Mouse (Mus musculus) intestine, embryonic 15.5 days (tissue): Measurements from ENCODE around the gene Eefsec. TPM values are rescaled to one million over a fixed set of nuclear protein-coding genes. Genes with fewer than 3 reads are reported as not detected.

ENCODE experiments used
- ATAC-seq: fragments of 200-750 bp; cut with Nextera tagmentation; 2 replicates; pipeline ENCODE4 v1.8.0; 2017; ENCODE audit warnings: moderate TSS enrichment, moderate library complexity
- H3K27ac ChIP-seq: fragments of 300-500 bp; sonication (generic); 2 replicates; pipeline ENCODE4 v1.5.1; 2015; ENCODE audit warnings: mild to moderate bottlenecking, inconsistent platforms
- H3K27me3 ChIP-seq: fragments of 300-500 bp; sonication (generic); replicated peaks from 2 replicates; pipeline ENCODE4 v1.6.1; 2015; ENCODE audit warnings: inconsistent platforms
- H3K36me3 ChIP-seq: fragments of 300-500 bp; sonication (generic); 2 replicates; pipeline ENCODE4 v1.6.1; 2015; ENCODE audit warnings: inconsistent platforms
- H3K4me1 ChIP-seq: fragments of 300-500 bp; sonication (generic); replicated peaks from 2 replicates; pipeline ENCODE4 v1.6.1; 2015; ENCODE audit warnings: inconsistent platforms
- H3K4me2 ChIP-seq: fragments of 300-500 bp; sonication (generic); replicated peaks from 2 replicates; pipeline ENCODE4 v1.6.1; 2015; ENCODE audit warnings: mild to moderate bottlenecking, inconsistent platforms
- H3K4me3 ChIP-seq: fragments of 300-500 bp; sonication (generic); replicated peaks from 2 replicates; pipeline ENCODE4 v1.5.1; 2015; ENCODE audit warnings: inconsistent platforms
- H3K9ac ChIP-seq: fragments of 300-500 bp; sonication (generic); 2 replicates; pipeline ENCODE4 v1.6.1; 2015; ENCODE audit warnings: inconsistent platforms
- H3K9me3 ChIP-seq: fragments of 300-500 bp; sonication (generic); 2 replicates; pipeline ENCODE4 v1.6.1; 2016; ENCODE audit warnings: inconsistent platforms
- WGBS: fragments of 180-500 bp; shearing (Covaris S2); methylation state at CpG from one replicate; pipeline ENCODE4 v1.1.7; 2015; 5-methylcytosine and 5-hydroxymethylcytosine counted together
- polyA plus RNA-seq: library from polyadenylated mRNA; unstranded; fragments of >200 nt; fragmentation: Nextera tagmentation; extraction: Ambion mirVana; gene quantifications from 2 replicates; pipeline ENCODE4 v1.2.1, GENCODE M21; 2015

Eefsec gene
- polyA plus RNA-seq, 1 experiment from 2014 or later: 40.1 TPM

DNA sequence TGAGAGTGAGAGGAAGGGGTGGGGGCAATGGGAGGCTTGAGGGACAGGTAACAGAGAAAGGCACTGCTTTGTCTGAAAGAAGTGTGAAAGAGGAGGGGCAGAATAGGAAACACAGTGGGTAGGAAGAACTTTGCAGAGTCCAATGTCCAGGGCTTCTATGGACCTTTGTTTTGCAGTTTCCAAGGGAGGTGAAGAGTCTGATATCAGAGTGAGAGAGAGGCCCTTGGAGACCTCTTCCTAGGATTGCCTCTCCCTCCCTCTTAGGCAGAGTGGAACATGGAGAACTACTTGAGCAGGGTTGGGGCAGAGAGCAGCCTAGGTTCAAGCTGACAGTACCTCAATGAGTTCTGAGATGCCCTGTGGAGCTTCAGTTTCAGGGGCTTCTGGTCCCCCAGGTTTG lies 88.1 kb downstream of the Eefsec start:
- Histone ChIP-seq H3K9ac (no peak overlapping the region), H3K4me1 (no peaks in the 10 kb centered on the region), H3K4me2 (no peak overlapping the region), H3K36me3 (no peaks in the 10 kb centered on the region), H3K9me3 (no peaks in the 10 kb centered on the region), H3K4me3 (no peak overlapping the region), H3K27me3 (no peaks in the 10 kb centered on the region), H3K27ac (no peak overlapping the region)
- peak; percentile 79 for ATAC-seq

DNA sequence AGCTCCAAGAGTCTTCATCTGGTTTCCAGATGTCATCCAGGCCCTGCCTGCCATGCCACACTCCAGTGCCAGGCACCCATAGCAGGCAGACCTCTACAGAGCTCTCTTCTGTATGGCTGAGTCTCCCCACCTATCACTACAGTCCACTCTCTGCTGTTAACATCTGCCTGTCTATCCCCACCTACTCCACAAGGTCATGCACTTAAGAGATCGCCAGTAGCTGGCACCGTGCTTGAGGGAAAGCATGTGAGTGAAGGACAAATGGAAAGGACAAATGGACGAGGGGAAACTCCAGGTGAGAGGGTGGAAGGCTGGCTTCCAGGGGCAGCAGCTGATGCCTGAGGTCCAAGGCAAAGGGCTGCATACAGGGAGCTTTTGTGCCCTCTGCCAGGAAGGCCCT lies 90.5 kb downstream of the Eefsec start:
- Histone ChIP-seq H3K4me2 (no peak overlapping the region), H3K27me3 (no peaks in the 10 kb centered on the region), H3K27ac (no peak overlapping the region), H3K4me3 (no peak overlapping the region), H3K4me1 (no peaks in the 10 kb centered on the region), H3K36me3 (no peaks in the 10 kb centered on the region), H3K9ac (no peak overlapping the region), H3K9me3 (no peaks in the 10 kb centered on the region)
- no peak for ATAC-seq
- WGBS: 78% methylated on average over 3 of the region's 3 CpGs

DNA sequence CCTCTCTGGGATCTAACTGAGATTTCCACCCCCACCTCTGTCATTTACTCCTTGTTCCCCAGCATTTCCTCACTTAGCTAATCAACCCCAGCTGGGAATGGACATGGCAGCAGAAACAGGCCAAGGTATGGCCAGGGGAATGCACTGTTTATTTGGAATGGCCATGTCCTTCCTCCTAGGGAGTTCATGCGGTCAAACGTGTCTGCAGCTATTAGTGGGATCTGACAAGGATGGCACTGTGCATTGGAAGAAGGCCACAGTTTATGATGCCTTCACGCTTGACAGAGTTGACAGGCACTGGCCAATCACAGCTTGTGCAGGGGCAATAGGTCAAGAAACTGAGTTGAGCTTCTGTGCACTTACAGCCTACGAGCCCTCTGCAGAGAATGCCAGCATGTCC lies 93.8 kb downstream of the Eefsec start:
- Histone ChIP-seq H3K9me3 (no peaks in the 10 kb centered on the region), H3K9ac (no peak overlapping the region), H3K4me2 (no peak overlapping the region), H3K36me3 (no peaks in the 10 kb centered on the region), H3K27ac (no peak overlapping the region), H3K27me3 (no peaks in the 10 kb centered on the region), H3K4me1 (no peaks in the 10 kb centered on the region), H3K4me3 (no peak overlapping the region)
- WGBS: 50% methylated on average over 4 of the region's 4 CpGs
- no peak for ATAC-seq

DNA sequence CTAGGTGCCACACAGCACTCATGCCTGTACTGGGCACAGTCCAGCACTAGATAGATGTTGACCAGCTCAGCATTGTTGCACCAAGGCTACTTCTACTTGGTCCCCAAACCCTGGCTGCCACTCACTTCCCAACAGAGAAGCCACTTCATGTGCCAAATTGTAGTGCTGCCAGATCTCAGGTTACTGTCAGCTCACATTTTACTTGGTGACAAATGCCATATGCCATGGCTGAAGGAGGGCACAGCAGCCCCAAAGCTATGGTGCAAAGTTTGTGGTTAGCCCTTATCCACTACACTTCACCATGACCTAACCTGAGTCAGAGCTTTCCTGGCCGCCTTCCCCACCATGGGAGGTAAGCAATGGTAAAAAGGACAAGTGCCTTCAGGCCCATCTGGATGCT lies 99.6 kb downstream of the Eefsec start:
- H3K9ac ChIP-seq: no peak overlapping the region
- no peaks in the 10 kb centered on the region for H3K27me3 ChIP-seq
- no peak overlapping the region for H3K4me3 ChIP-seq
- WGBS: 76% methylated on average over 1 of the region's 1 CpGs
- no peak for ATAC-seq
- no peaks in the 10 kb centered on the region for H3K36me3 ChIP-seq
- H3K4me1 ChIP-seq: peaks cover 16% of the 10 kb centered on the region; the same call in 1 of the 2 replicates
- no peak overlapping the region for H3K4me2 ChIP-seq
- no peaks in the 10 kb centered on the region for H3K9me3 ChIP-seq
- H3K27ac ChIP-seq: no peak overlapping the region

DNA sequence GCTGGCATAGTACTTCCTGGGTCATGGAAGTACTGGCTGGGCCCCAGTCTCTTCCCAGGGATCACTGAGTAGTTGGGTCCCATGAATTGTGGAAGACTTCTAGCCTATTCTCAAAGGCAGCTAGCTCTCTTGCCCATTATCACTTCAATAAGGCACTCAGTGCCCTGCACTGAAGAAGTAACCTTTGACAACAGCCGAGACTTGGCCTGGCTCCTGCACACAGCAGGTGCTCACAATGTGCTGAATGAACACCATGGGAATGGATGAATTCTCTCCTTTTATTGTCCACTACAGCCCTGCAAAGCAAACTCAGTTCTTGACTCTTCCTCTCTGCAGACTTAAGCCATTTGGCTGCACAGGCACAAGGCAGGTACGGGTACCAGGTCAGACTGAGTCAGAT lies 101.0 kb downstream of the Eefsec start:
- Histone ChIP-seq H3K4me1 (peaks cover 16% of the 10 kb centered on the region; the same call in 1 of the 2 replicates), H3K27ac (no peak overlapping the region), H3K36me3 (no peaks in the 10 kb centered on the region), H3K9me3 (no peaks in the 10 kb centered on the region), H3K4me3 (no peak overlapping the region), H3K9ac (no peak overlapping the region), H3K4me2 (no peak overlapping the region), H3K27me3 (no peaks in the 10 kb centered on the region)
- ATAC-seq: no peak
- WGBS: 86% methylated on average over 2 of the region's 2 CpGs

DNA sequence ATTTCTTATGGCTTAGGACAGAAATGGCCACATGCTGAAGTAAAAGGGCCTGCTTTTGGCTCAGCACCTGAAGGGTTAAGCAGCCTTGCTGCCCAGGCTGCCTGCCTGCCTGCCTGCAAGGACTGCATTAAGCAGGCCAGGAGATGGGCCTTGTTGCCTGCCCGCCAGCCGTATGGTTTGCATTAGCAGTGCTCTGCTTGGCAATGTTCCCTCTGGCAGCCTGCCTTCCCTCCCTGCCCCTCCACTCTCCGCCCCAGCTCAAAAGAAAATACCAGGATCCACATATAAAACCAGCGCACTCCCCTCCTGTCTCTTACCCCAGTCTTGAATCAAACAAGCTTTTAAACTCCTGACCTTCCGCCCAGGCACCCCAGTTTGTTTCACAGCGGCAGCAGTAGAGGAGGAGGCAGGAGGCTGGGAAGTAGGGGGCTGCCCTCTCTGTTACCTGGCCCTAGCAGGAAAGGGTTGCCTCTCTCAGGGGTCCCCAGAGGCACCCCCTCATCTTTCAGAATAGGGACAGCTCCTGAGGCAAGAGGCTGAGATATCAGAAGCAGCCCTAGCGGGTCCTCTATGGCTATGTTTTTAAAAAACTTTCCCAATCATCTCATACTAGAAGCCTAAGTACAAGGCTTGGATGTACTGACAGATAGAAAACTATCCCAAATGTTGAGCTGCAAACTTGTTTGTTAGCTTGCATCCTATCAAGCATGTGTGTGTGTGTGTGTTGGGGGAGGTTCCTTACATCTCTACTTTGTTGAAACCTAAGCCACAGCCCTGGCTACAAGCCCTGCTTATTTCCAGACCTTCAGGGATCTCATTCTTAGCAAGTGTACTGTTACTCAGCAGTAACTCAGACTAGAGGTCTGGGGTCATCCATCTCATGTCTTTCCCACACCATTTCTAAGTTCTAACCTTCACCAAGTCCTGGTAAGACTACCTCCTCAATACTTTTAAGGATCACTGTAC lies 102.6 kb downstream of the Eefsec start:
- H3K27me3 ChIP-seq: no peaks in the 10 kb centered on the region
- H3K4me3 ChIP-seq: no peak overlapping the region
- H3K4me2 ChIP-seq: peak overlapping the region; percentile 26; the same call in 1 of the 2 replicates
- H3K27ac ChIP-seq: peak overlapping the region; percentile 85
- H3K4me1 ChIP-seq: peaks cover 16% of the 10 kb centered on the region; the same call in 1 of the 2 replicates
- no peak overlapping the region for H3K9ac ChIP-seq
- no peaks in the 10 kb centered on the region for H3K36me3 ChIP-seq
- WGBS: 29% methylated on average over 7 of the region's 7 CpGs
- no peaks in the 10 kb centered on the region for H3K9me3 ChIP-seq
- ATAC-seq: peak; percentile 89

DNA sequence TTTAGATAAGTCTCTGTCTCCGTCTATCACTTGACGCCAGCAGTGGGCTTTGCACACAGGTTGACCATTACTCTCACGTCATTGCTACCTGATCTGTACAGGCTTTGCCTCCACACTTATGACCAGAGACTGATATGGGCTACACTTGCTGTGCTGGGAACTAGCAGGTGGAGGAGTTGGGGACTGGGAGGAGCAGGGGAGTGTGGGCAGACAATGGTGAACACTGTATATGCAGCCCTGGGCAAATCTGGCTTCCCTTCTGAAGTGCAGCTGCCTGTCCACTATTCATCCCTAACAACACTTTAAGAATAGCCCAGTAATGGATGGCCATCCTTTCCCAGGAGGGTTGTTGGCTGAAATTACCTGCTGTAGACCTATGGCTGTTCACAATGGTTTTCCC lies 103.4 kb downstream of the Eefsec start:
- H3K4me2 ChIP-seq: no peak overlapping the region
- H3K27ac ChIP-seq: peak overlapping the region; percentile 85
- no peak overlapping the region for H3K4me3 ChIP-seq
- H3K36me3 ChIP-seq: no peaks in the 10 kb centered on the region
- H3K9ac ChIP-seq: no peak overlapping the region
- H3K4me1 ChIP-seq: peaks cover 16% of the 10 kb centered on the region; the same call in 1 of the 2 replicates
- no peaks in the 10 kb centered on the region for H3K9me3 ChIP-seq
- ATAC-seq: peak; percentile 24; the same call in 1 of the 2 replicates
- no peaks in the 10 kb centered on the region for H3K27me3 ChIP-seq
- WGBS: 74% methylated on average over 3 of the region's 3 CpGs

DNA sequence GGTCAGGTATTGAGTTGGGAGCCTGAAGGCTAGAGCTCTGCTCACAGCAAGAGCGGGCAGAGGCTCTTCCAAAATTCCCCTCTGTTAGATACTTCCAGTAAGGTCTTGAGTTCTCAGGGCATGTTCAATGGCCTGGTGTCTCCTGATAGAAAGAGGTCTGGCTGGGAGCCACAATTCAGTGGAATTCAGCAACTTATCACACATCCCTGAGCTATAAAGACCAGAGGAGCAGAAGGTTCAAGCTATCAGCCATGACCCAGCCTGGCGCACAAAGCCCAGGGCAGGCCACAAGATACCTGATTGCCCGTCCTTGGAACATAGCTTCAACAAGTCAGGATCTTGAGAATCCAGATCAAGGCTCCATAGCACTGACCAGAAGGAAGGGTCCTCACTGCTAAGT lies 105.2 kb downstream of the Eefsec start:
- no peak overlapping the region for H3K4me2 ChIP-seq
- no peak overlapping the region for H3K9ac ChIP-seq
- H3K27me3 ChIP-seq: no peaks in the 10 kb centered on the region
- no peaks in the 10 kb centered on the region for H3K36me3 ChIP-seq
- no peak overlapping the region for H3K4me3 ChIP-seq
- WGBS: 89% methylated on average over 3 of the region's 3 CpGs
- no peak for ATAC-seq
- no peaks in the 10 kb centered on the region for H3K9me3 ChIP-seq
- no peak overlapping the region for H3K27ac ChIP-seq
- H3K4me1 ChIP-seq: peaks cover 16% of the 10 kb centered on the region; the same call in 1 of the 2 replicates

DNA sequence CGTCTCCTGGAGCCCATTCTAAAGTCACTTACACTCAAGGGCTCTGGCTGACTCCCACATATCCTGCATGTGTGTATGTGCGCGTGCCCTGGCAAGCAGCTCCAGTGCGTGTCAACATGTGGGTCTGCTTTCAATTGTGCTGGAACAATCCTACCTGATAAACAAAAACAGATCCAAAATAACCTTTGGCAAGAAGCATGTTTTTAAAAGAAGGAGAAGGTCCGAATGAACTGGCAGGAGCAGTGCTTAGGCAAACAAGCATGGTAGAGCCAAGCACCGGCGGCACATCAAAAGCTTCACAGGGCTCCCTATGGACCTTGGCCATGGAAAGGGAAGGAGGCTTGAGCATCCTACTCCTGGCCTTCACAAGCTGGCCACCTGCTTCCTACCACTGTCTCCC lies 105.6 kb downstream of the Eefsec start:
- Histone ChIP-seq H3K36me3 (no peaks in the 10 kb centered on the region), H3K4me3 (no peak overlapping the region), H3K9me3 (no peaks in the 10 kb centered on the region), H3K9ac (no peak overlapping the region), H3K27me3 (no peaks in the 10 kb centered on the region), H3K4me1 (peaks cover 16% of the 10 kb centered on the region; the same call in 1 of the 2 replicates), H3K4me2 (no peak overlapping the region), H3K27ac (no peak overlapping the region)
- no peak for ATAC-seq
- 92% methylated on average over 7 of the region's 7 CpGs for WGBS

DNA sequence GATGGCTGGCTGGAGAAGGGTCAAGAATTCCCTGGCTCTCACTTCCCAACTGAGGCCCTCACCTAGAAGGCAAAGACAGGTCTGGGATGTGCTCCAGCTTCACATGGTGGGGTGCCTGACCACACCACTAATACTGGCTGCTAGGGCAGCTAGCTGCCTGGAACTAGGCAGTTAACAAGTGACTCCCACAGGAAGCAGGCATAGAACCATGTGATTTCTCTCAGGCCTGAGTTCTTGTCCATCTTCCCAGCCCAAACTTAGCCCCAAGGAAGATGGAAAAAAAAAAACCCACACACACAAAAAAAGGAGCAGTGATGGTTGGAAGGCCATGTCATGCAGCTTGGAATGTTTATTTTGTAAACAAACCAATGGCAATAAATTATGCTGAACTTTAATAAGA lies 117.0 kb downstream of the Eefsec start:
- no peak overlapping the region for H3K27ac ChIP-seq
- no peaks in the 10 kb centered on the region for H3K36me3 ChIP-seq
- no peaks in the 10 kb centered on the region for H3K27me3 ChIP-seq
- no peak overlapping the region for H3K4me2 ChIP-seq
- H3K9me3 ChIP-seq: no peaks in the 10 kb centered on the region
- ATAC-seq: no peak
- H3K4me1 ChIP-seq: no peaks in the 10 kb centered on the region
- H3K9ac ChIP-seq: no peak overlapping the region
- no peak overlapping the region for H3K4me3 ChIP-seq

DNA sequence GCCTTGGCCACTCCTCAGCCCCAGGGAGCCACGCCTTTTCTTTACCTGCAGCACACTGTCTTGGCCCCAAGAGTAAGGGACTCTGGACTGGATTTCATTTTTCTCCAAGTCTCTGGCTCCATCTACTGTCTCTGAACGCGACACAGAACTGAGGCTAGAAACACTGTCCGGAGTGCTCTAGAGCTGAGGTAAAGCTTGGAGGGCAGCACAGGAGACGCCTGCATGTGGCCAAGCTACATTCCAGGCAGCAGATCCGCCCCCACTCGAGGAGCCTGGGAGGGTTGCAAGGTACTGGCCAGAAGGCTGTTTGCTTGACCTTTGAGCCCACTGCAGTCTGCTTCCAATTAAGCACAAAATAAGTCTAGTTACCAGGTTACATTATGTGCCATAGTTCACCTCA lies 124.5 kb downstream of the Eefsec start:
- Histone ChIP-seq H3K27me3 (no peaks in the 10 kb centered on the region), H3K4me1 (peaks cover 10% of the 10 kb centered on the region), H3K36me3 (no peaks in the 10 kb centered on the region), H3K4me3 (no peak overlapping the region), H3K27ac (no peak overlapping the region), H3K4me2 (no peak overlapping the region), H3K9ac (no peak overlapping the region), H3K9me3 (no peaks in the 10 kb centered on the region)
- ATAC-seq: peak; percentile 92
- WGBS: 22% methylated on average over 7 of the region's 7 CpGs

DNA sequence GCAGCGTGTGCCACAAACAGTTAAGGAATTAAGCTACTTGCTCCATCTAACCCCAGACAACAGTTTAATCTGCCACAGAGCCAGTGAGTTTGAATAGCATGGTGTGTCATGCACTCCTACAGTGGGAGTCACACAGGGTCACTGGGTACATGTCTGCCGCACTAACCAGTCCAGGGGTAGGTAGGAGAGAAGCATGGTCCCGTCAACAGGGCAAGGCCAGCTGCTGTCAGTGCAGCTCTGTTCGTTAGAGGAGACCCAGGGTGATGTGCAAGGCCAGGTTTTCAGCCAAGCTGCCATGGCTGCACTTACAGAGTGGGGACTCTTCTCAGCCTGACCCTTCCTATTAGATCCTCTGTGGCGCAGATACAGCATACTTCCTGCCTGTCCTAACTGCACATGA lies 125.1 kb downstream of the Eefsec start:
- WGBS: 77% methylated on average over 5 of the region's 5 CpGs

DNA sequence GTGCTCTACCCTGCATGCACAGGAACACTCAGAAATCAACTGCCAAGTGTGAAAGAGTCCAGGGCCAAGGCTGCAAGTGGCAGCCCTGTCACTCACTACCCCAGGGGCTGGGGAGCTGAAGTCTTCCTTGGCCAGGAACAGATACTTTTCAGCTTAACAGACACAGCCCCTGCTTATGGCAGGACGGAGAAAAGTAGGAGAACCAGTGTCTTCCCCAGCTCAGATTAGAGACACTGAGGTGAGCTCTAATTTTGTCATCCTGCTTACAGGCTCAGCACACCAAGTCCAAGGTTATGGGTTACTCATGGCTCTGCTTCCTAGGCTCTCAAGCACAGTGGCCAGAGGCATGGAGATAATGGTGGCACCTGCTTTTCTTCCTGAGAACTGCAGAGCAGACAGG lies 126.6 kb downstream of the Eefsec start:
- no peak for ATAC-seq
- H3K4me2 ChIP-seq: no peak overlapping the region
- no peaks in the 10 kb centered on the region for H3K9me3 ChIP-seq
- no peaks in the 10 kb centered on the region for H3K36me3 ChIP-seq
- peaks cover 10% of the 10 kb centered on the region for H3K4me1 ChIP-seq
- H3K27ac ChIP-seq: no peak overlapping the region
- 67% methylated on average over 1 of the region's 1 CpGs for WGBS
- H3K27me3 ChIP-seq: no peaks in the 10 kb centered on the region
- no peak overlapping the region for H3K4me3 ChIP-seq
- H3K9ac ChIP-seq: no peak overlapping the region

More for the DNA sequence above, 125.1 kb downstream of the Eefsec start:
- Histone ChIP-seq H3K4me1 (peaks cover 10% of the 10 kb centered on the region), H3K36me3 (no peaks in the 10 kb centered on the region), H3K4me2 (no peak overlapping the region; the same call in 1 of the 2 replicates), H3K9ac (no peak overlapping the region), H3K27me3 (no peaks in the 10 kb centered on the region), H3K27ac (no peak overlapping the region), H3K9me3 (no peaks in the 10 kb centered on the region), H3K4me3 (no peak overlapping the region)
- peak; percentile 12; the same call in 1 of the 2 replicates for ATAC-seq
